Mouse (Mus musculus) hindbrain, embryonic 16.5 days (tissue): Measurements from ENCODE around the gene Hp. TPM values are rescaled to one million over a fixed set of nuclear protein-coding genes. Genes with fewer than 3 reads are reported as not detected.
A peak's percentile ranks its signal among the peaks of the same experiment; 100 is the strongest.

Experiments used
- ATAC-seq: fragments of 200-750 bp; cut with Nextera tagmentation; 2 replicates; pipeline ENCODE4 v1.8.0; 2017; ENCODE audit warnings: moderate TSS enrichment, moderate library complexity
- H3K27ac ChIP-seq: fragments of 300-500 bp; sonication (generic); 2 replicates; pipeline ENCODE4 v1.5.1; 2014; ENCODE audit warnings: low read depth, mild to moderate bottlenecking, control low read depth, low read length, moderate library complexity
- H3K27me3 ChIP-seq: fragments of 300-500 bp; sonication (generic); replicated peaks from 2 replicates; pipeline ENCODE4 v1.6.1; 2014; ENCODE audit warnings: low read length; ENCODE audit not compliant: control insufficient read depth, insufficient read depth
- H3K36me3 ChIP-seq: fragments of 300-500 bp; sonication (generic); 2 replicates; pipeline ENCODE4 v1.6.1; 2014; ENCODE audit warnings: mild to moderate bottlenecking, low read length, moderate library complexity, mixed read lengths; ENCODE audit not compliant: control insufficient read depth, insufficient read depth
- H3K4me1 ChIP-seq: fragments of 300-500 bp; sonication (generic); 2 replicates; pipeline ENCODE4 v1.6.1; 2014; ENCODE audit warnings: low read depth, low read length; ENCODE audit not compliant: control insufficient read depth, insufficient read depth
- H3K4me2 ChIP-seq: fragments of 300-500 bp; sonication (generic); 2 replicates; pipeline ENCODE4 v1.6.1; 2014; ENCODE audit warnings: mild to moderate bottlenecking, low read length, control low read depth, moderate library complexity
- H3K4me3 ChIP-seq: fragments of 300-500 bp; sonication (generic); 2 replicates; pipeline ENCODE4 v1.5.1; 2014; ENCODE audit warnings: mild to moderate bottlenecking, low read length, control low read depth, moderate library complexity
- H3K9ac ChIP-seq: fragments of 300-500 bp; sonication (generic); 2 replicates; pipeline ENCODE4 v1.6.1; 2014; ENCODE audit warnings: low read depth, mild to moderate bottlenecking, control low read depth, low read length, moderate library complexity
- H3K9me3 ChIP-seq: fragments of 300-500 bp; sonication (generic); 2 replicates; pipeline ENCODE4 v1.6.1; 2014; ENCODE audit warnings: mild to moderate bottlenecking, low read length, moderate library complexity; ENCODE audit not compliant: control insufficient read depth
- WGBS: fragments of 180-500 bp; shearing (Covaris S2); extraction: QIAGEN DNeasy Blood & Tissue Kit; methylation state at CpG from one replicate; pipeline ENCODE4 v1.1.7; 2014; 5-methylcytosine and 5-hydroxymethylcytosine counted together
- polyA plus RNA-seq: library from polyadenylated mRNA; unstranded; fragments of >200 nt; fragmentation: Nextera tagmentation; extraction: Ambion mirVana; gene quantifications from 2 replicates; pipeline ENCODE4 v1.2.1, GENCODE M21; 2015

Hp gene
- 0.39 and 0.79 TPM in 2 replicates for polyA plus RNA-seq

DNA sequence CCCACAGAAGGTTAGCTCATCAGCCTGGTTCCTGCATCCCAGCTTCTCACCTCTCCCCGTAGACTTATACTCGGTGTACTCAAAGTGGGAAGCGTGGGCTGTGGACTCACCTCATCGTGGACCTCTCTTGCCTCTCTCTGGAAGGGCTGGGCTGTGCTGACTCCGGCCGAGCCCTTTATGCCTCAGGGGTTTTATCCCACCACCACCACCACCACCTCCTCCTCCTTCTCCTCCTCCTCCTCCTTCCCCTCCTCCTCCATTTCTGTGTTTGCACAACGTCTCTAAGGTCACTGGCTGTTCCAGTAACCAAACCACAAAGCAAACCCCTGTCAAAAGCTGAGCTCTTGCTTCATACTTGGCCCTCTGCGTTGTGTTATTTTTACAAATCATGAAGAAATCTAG, at the start of gene Hp:
Gene Hp (minus strand): TSS at position 273 of the 402 bp plus-strand sequence.
- no peak within 1 kb of the TSS for H3K4me3 ChIP-seq
- no peak within 1 kb of the TSS for H3K27ac ChIP-seq
- H3K27me3 ChIP-seq, result no peaks in the 10 kb centered on the region
- 86% methylated on average over 8 of the region's 8 CpGs for WGBS
- H3K9ac ChIP-seq, result no peak within 1 kb of the TSS
- no peak for ATAC-seq
- H3K4me1 ChIP-seq, result no peaks in the 10 kb centered on the region
- no peaks in the 10 kb centered on the region for H3K36me3 ChIP-seq
- no peaks in the 10 kb centered on the region; the same call in 1 of the 2 replicates for H3K9me3 ChIP-seq
- no peak within 1 kb of the TSS for H3K4me2 ChIP-seq

DNA sequence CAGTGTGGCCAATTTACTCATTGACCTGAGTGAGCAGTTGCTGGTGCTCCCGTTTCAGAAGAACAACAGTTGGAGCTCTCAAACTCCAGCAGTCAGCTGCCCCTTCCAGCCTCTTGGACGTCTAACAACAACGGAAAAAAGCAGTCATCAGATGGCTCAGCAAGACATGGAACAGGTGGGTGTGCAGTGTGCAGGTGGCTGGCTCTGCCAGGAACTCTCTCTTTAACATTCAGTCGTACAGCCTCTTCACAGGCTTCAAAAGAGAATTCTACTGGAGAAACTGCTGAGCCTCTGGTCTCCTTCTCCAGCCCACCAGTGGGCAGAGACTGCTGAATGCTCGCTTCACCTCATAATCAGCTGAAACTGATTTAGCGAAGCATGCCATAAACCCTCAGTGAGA, 49.7 kb upstream of the Hp start:
- WGBS, result 69% methylated on average over 6 of the region's 6 CpGs
- Histone ChIP-seq H3K27ac (no peak overlapping the region), H3K36me3 (no peaks in the 10 kb centered on the region), H3K27me3 (no peaks in the 10 kb centered on the region), H3K4me1 (no peaks in the 10 kb centered on the region), H3K4me3 (no peak overlapping the region), H3K9ac (no peak overlapping the region), H3K4me2 (no peak overlapping the region), H3K9me3 (peaks cover 2% of the 10 kb centered on the region; the same call in 1 of the 2 replicates)
- ATAC-seq, result no peak

DNA sequence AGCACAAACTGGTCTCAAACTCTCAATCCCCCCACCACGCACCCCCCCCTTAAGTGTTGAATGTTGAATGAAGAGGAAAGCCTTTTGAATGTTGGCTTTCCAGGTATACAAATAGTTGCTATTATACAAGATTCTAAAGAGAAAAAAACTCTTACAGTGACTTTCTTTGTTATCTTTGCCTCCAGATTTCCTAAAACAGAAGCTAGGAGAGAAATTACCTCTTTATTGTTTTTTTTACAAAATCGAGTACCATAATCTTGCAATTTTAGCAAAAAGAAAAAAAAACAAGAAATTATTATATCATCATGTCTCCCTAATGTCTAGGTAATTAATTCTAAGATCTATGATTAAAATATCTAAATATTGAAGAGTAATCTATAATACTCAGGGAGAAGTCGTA, 36.6 kb upstream of the Hp start:
- no peak overlapping the region for H3K4me2 ChIP-seq
- H3K27me3 ChIP-seq, result no peaks in the 10 kb centered on the region
- 91% methylated on average over 3 of the region's 3 CpGs for WGBS
- H3K27ac ChIP-seq, result no peak overlapping the region
- no peak for ATAC-seq
- no peaks in the 10 kb centered on the region for H3K4me1 ChIP-seq
- no peak overlapping the region for H3K4me3 ChIP-seq
- no peak overlapping the region for H3K9ac ChIP-seq
- no peaks in the 10 kb centered on the region for H3K36me3 ChIP-seq
- H3K9me3 ChIP-seq, result no peaks in the 10 kb centered on the region

DNA sequence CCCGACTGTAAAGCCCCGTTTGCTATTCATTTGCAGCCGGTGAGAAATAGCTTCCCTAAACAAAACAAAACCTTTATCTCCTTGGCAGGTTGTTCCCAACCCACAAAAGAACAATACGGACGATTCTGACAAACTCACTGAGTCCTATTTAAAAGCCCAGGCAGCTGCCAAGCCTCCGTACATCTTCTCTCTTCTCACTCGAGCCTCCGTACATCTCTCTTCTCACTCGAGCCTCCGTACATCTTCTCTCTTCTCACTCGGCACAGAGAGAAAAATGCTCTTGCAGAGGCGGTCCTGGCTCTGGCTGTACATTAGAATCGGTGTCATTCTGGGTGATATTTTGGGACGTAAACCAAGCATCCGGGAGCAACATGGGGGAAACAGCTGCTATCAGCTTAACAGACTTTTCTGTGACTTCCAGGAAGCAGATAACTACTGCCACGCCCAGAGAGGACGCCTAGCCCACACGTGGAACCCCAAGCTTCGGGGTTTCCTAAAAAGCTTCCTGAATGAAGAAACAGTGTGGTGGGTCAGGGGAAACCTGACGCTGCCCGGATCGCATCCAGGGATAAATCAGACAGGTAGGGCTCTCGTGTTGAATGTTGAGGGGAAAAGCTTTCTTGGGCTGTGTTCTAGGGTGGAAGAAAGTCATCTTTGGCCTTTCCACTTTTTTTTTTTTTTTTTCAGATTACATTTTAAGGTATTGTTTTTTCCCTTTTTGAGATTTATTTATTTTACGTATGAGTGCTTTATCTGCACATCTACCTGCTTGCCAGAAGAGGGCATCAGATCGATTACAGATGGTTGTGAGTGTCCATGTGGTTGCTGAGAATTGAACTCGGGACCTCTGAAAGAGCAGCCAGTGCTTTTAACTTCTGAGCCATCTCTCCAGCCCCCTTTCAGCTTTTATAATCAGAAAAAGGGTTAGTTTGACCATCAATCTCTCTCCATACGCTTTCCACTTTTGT, 35.6 kb upstream of the Hp start, which contains the start of gene Pkd1l3:
Gene Pkd1l3 (plus strand): TSS at position 275 of the 968 bp plus-strand sequence.
- Histone ChIP-seq H3K27me3 (no peaks in the 10 kb centered on the region), H3K9ac (no peak within 1 kb of the TSS), H3K4me2 (peak within 1 kb of the TSS; percentile 4; the same call in 1 of the 2 replicates), H3K9me3 (no peaks in the 10 kb centered on the region), H3K36me3 (no peaks in the 10 kb centered on the region), H3K4me3 (no peak within 1 kb of the TSS), H3K27ac (no peak within 1 kb of the TSS), H3K4me1 (no peaks in the 10 kb centered on the region)
- ATAC-seq, result no peak
- WGBS, result 58% methylated on average over 27 of the region's 27 CpGs

DNA sequence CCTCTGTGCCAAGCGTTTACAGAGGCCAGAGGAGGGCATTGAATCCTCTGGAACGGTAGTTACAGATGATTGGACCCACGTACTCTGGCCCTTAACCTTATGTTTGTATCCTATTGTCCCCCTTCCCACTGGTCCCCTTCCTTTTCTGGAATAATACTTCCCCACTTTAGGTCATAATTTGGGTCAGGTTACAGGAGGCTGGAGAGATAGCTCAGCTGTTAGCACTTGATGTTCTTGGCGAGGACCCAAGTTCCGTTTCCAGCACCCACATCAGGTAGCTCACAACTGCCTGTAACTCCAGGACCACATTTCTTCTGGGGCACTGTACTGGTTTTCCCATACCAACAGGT, 30.2 kb upstream of the Hp start:
- 20% methylated on average over 5 of the region's 5 CpGs for WGBS
- H3K4me1 ChIP-seq, result peaks cover 11% of the 10 kb centered on the region
- H3K36me3 ChIP-seq, result no peaks in the 10 kb centered on the region; the same call in 1 of the 2 replicates
- H3K9me3 ChIP-seq, result no peaks in the 10 kb centered on the region
- no peak for ATAC-seq
- peak overlapping the region; percentile 75 for H3K9ac ChIP-seq
- no peaks in the 10 kb centered on the region for H3K27me3 ChIP-seq
- peak overlapping the region; percentile 59 for H3K4me3 ChIP-seq
- peak overlapping the region; percentile 76 for H3K4me2 ChIP-seq
- H3K27ac ChIP-seq, result peak overlapping the region; percentile 94

DNA sequence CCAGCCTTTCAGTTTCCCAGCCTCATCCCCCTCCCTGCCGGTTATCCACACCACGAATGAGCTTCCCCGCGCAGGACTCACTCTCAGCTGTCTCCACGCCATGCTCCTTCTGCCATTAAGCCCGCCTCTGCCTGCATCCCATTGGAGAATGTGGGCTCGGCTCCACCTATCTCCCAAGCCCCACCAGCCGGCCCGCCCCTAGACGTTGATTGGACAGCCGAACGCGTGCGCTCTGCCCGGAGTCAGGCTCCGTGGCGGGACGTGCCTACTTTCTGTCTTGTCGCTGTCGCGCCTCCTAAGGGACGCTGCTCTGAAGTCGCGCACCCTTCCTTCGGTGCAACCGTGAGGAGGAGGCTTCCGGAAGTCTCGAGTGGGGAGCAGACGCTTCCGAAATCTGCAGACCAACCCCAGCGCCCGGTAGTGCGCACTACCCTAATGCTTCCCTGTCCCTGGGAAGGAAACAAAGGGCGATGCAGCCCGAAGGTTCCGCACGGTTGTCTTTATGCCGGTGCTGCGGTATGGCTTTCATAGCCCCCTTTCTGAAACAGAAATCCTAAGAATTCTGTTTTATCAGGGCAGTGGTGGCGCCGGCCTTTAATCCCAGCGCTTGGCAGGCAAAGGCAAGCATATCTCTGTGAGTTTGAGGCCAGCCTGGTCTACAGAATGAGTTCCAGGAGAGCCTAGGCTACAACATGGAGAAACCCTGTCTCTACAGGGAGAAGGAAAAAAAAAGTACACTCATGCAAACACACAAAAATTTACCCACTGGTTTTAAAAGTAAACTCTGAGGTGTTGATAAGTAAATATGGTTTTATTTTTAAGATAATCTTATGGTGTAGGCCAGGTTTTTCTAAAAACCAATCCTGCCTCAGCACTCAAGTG, 29.5 kb upstream of the Hp start, which contains the start of gene Dhodh:
Gene Dhodh (minus strand): TSS at position 403 of the 882 bp plus-strand sequence.
- peak; percentile 99 for ATAC-seq
- peak within 1 kb of the TSS; percentile 94 for H3K27ac ChIP-seq
- H3K36me3 ChIP-seq, result peaks cover 2% of the 10 kb centered on the region; the same call in 1 of the 2 replicates
- H3K4me1 ChIP-seq, result peaks cover 11% of the 10 kb centered on the region
- peak within 1 kb of the TSS; percentile 75 for H3K9ac ChIP-seq
- WGBS, result under 1% methylated on average over 42 of the region's 42 CpGs
- H3K27me3 ChIP-seq, result no peaks in the 10 kb centered on the region
- no peaks in the 10 kb centered on the region for H3K9me3 ChIP-seq
- peak within 1 kb of the TSS; percentile 89 for H3K4me2 ChIP-seq
- peak within 1 kb of the TSS; percentile 59 for H3K4me3 ChIP-seq

DNA sequence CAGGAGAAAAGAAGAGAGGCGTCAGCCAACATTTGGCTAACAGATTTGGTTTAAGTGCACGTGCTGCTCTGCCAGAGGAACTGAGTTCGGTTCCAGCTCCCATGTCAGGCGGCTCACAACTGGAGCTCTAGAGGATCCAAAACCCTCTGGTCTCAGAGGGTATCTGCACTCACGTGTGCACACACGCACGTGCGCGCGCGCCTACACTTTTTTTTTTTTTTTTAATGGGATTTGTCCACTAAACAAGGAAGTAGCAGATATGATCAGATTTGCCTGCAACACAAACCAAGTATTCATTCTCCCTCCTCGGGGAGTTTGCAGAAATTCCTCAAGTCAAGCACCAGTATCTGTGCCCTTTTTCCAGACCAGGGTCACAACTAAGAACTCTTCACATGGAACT, 28.7 kb upstream of the Hp start:
- peak overlapping the region; percentile 89 for H3K4me2 ChIP-seq
- no peaks in the 10 kb centered on the region for H3K9me3 ChIP-seq
- no peak for ATAC-seq
- H3K4me3 ChIP-seq, result peak overlapping the region; percentile 59
- H3K4me1 ChIP-seq, result peaks cover 11% of the 10 kb centered on the region
- H3K9ac ChIP-seq, result peak overlapping the region; percentile 66
- H3K27ac ChIP-seq, result peak overlapping the region; percentile 94; the same call in 1 of the 2 replicates
- H3K36me3 ChIP-seq, result peaks cover 4% of the 10 kb centered on the region; the same call in 1 of the 2 replicates
- no peaks in the 10 kb centered on the region for H3K27me3 ChIP-seq
- 12% methylated on average over 12 of the region's 12 CpGs for WGBS

DNA sequence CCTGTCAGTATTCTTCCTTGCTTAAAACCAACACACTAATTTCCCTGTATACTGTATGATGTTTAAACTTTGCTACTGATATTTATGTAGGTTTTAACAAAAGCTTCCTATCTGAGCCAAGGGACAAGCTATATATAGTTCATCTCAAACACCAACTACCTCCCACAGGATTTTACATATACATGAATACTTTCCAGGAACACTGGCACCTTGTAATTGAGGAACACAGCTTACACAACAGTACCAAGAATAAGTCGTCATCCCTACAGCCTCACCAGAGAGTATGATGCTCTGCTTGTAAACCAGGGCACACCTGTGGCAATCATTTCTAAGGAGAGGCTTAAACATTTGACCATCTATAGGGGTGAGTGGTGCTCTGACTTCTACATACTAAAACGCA, 27.8 kb upstream of the Hp start:
- H3K9me3 ChIP-seq, result no peaks in the 10 kb centered on the region
- WGBS, result 83% methylated on average over 2 of the region's 2 CpGs
- peaks cover 4% of the 10 kb centered on the region; the same call in 1 of the 2 replicates for H3K36me3 ChIP-seq
- H3K4me3 ChIP-seq, result no peak overlapping the region
- no peak for ATAC-seq
- H3K27ac ChIP-seq, result no peak overlapping the region
- no peaks in the 10 kb centered on the region for H3K27me3 ChIP-seq
- peaks cover 11% of the 10 kb centered on the region for H3K4me1 ChIP-seq
- H3K9ac ChIP-seq, result no peak overlapping the region
- H3K4me2 ChIP-seq, result no peak overlapping the region
